Mouse (Mus musculus): ENCODE measurements around the gene Zfp13.

- TF ChIP-seq CTCF (IDR thresholded peaks at IDR 0.05; ENCODE audit: low read depth, low read length) (no peak), POLR2A (IDR thresholded peaks at IDR 0.05; ENCODE audit: borderline replicate concordance, low read depth, low read length) (no peak)
Observed at GRCm38 (mm10) chr17:23592926-23593300, 6.4 kb downstream of the Zfp13 start.

Data from bone marrow macrophage, adult 2 months (primary cell).